Mouse (Mus musculus) ES-Bruce4 (cell line): Measurements from ENCODE around the gene Muc3. TPM values are rescaled to one million over a fixed set of nuclear protein-coding genes. Genes with fewer than 3 reads are reported as not detected.

ENCODE experiments used
- H3K27ac ChIP-seq: 2 replicates; pipeline ENCODE4 v1.5.1; 2012; ENCODE audit warnings: low read length, inconsistent platforms; ENCODE audit not compliant: insufficient read depth
- H3K27me3 ChIP-seq: 2 replicates; pipeline ENCODE4 v1.6.1; 2012; ENCODE audit warnings: mild to moderate bottlenecking, low read length, inconsistent platforms; ENCODE audit not compliant: control insufficient read depth, poor library complexity, insufficient read depth, severe bottlenecking
- H3K36me3 ChIP-seq: 2 replicates; pipeline ENCODE4 v1.6.1; 2012; ENCODE audit warnings: inconsistent platforms, mild to moderate bottlenecking, low read length, moderate library complexity; ENCODE audit not compliant: control insufficient read depth, poor library complexity, insufficient read depth, severe bottlenecking
- H3K4me1 ChIP-seq: one replicate; pipeline ENCODE4 v1.8.1; 2011; ENCODE audit warnings: low read length; ENCODE audit not compliant: control insufficient read depth, insufficient read depth
- H3K4me3 ChIP-seq: 2 replicates; pipeline ENCODE4 v1.5.1; 2011; ENCODE audit warnings: low read depth, mild to moderate bottlenecking, low read length
- H3K9ac ChIP-seq: 2 replicates; pipeline ENCODE4 v1.6.1; 2012; ENCODE audit warnings: low read depth, mild to moderate bottlenecking, inconsistent platforms; ENCODE audit not compliant: poor library complexity, severe bottlenecking
- H3K9me3 ChIP-seq: replicated peaks from 2 replicates; pipeline ENCODE4 v1.6.1; 2012; ENCODE audit warnings: mild to moderate bottlenecking, low read length, inconsistent platforms; ENCODE audit not compliant: control insufficient read depth, poor library complexity, insufficient read depth, severe bottlenecking
- CTCF ChIP-seq: IDR thresholded peaks from one replicate; pipeline ENCODE4 v1.8.1; 2011; ENCODE audit warnings: low read depth, low read length
- EP300 ChIP-seq: IDR thresholded peaks from 2 replicates; pipeline ENCODE4 v1.6.1; 2011; ENCODE audit warnings: low read depth, low read length; ENCODE audit not compliant: insufficient read depth
- POLR2A ChIP-seq: IDR thresholded peaks from one replicate; pipeline ENCODE4 v1.8.1; 2011; ENCODE audit warnings: low read length; ENCODE audit not compliant: insufficient read depth
- polyA plus RNA-seq: library from polyadenylated mRNA; stranded (reverse); fragments of >200 nt; gene quantifications from 2 replicates; pipeline ENCODE4 v1.2.4, GENCODE M21; 2011; ENCODE audit warnings: low read depth; ENCODE audit not compliant: missing spikeins, insufficient read depth, insufficient read length

Muc3 gene
- polyA plus RNA-seq, 1 experiment, result not detected

GRCm38 (mm10) chr5:137102575-137103522 is 46.3 kb downstream of the Muc3 start:
- H3K27ac ChIP-seq, result no peak overlapping the region

GRCm38 (mm10) chr5:137102078-137102477 is 47.0 kb downstream of the Muc3 start:
- Histone ChIP-seq H3K27me3 (no peaks in the 10 kb centered on the region), H3K36me3 (no peaks in the 10 kb centered on the region), H3K4me1 (peaks cover 2% of the 10 kb centered on the region), H3K27ac (no peak overlapping the region), H3K9ac (no peak overlapping the region), H3K4me3 (no peak overlapping the region), H3K9me3 (no peaks in the 10 kb centered on the region)
- TF ChIP-seq POLR2A (no peak), EP300 (no peak), CTCF (no peak)

More at GRCm38 (mm10) chr5:137102575-137103522, 46.3 kb downstream of the Muc3 start:
- no peaks in the 10 kb centered on the region for H3K27me3 ChIP-seq
- H3K4me3 ChIP-seq, result peak overlapping the region; percentile 24; the same call in 1 of the 2 replicates
- no peak overlapping the region for H3K9ac ChIP-seq
- TF ChIP-seq EP300, result 0 out of 2 replicates have a peak, but pooled peaks have one; percentile 30
- no peak for TF ChIP-seq POLR2A
- peaks cover 2% of the 10 kb centered on the region for H3K4me1 ChIP-seq
- H3K36me3 ChIP-seq, result no peaks in the 10 kb centered on the region
- no peaks in the 10 kb centered on the region for H3K9me3 ChIP-seq

GRCm38 (mm10) chr5:137100660-137101059 is 48.5 kb downstream of the Muc3 start:
- no peaks in the 10 kb centered on the region for H3K36me3 ChIP-seq
- no peak overlapping the region for H3K9ac ChIP-seq
- no peak for TF ChIP-seq EP300
- TF ChIP-seq CTCF, result no peak
- no peak for TF ChIP-seq POLR2A
- H3K4me1 ChIP-seq, result peaks cover 2% of the 10 kb centered on the region
- no peaks in the 10 kb centered on the region for H3K27me3 ChIP-seq
- H3K27ac ChIP-seq, result no peak overlapping the region
- H3K9me3 ChIP-seq, result no peaks in the 10 kb centered on the region
- H3K4me3 ChIP-seq, result no peak overlapping the region

- Histone ChIP-seq H3K9ac (no peak overlapping the region), H3K27ac (no peak overlapping the region), H3K4me3 (no peak overlapping the region), H3K36me3 (no peaks in the 10 kb centered on the region), H3K9me3 (no peaks in the 10 kb centered on the region), H3K4me1 (peaks cover 2% of the 10 kb centered on the region), H3K27me3 (no peaks in the 10 kb centered on the region)
- TF ChIP-seq CTCF (no peak), POLR2A (no peak), EP300 (no peak)
Observed at GRCm38 (mm10) chr5:137098418-137098817, 50.7 kb downstream of the Muc3 start.

- Histone ChIP-seq H3K27ac (no peak overlapping the region), H3K4me3 (no peak overlapping the region), H3K9me3 (no peaks in the 10 kb centered on the region), H3K9ac (no peak overlapping the region), H3K36me3 (no peaks in the 10 kb centered on the region), H3K27me3 (no peaks in the 10 kb centered on the region), H3K4me1 (no peaks in the 10 kb centered on the region)
- TF ChIP-seq POLR2A, result no peak
- TF ChIP-seq CTCF, result no peak
- TF ChIP-seq EP300, result no peak
Observed at GRCm38 (mm10) chr5:137096037-137096436, 53.1 kb downstream of the Muc3 start.

- H3K4me1 ChIP-seq, result no peaks in the 10 kb centered on the region
- H3K9me3 ChIP-seq, result no peaks in the 10 kb centered on the region
- H3K27me3 ChIP-seq, result no peaks in the 10 kb centered on the region
- H3K4me3 ChIP-seq, result no peak overlapping the region
- H3K9ac ChIP-seq, result no peak overlapping the region
- no peak overlapping the region for H3K27ac ChIP-seq
- TF ChIP-seq CTCF, result no peak
- TF ChIP-seq POLR2A, result no peak
- no peaks in the 10 kb centered on the region for H3K36me3 ChIP-seq
Observed at GRCm38 (mm10) chr5:137095135-137095534, 54.0 kb downstream of the Muc3 start.
